Mouse (Mus musculus): ENCODE measurements at regions not wholly inside any gene's neighbourhood (a gene's known extent, or its start where the extent isn't known, plus 50 kb on each side); places are given as distances from the start of the nearest gene placed in this dataset.
A peak's percentile ranks its signal among the peaks of the same experiment; 100 is the strongest.

GRCm38 (mm10) chr12:110332616-110333154, 53.8 kb downstream of the Dio3 start:
- no peak overlapping the region for H3K9ac ChIP-seq (ENCODE audit: insufficient read depth, low read depth, low read length, poor library complexity, severe bottlenecking)
- no peak for TF ChIP-seq CHD2 (IDR thresholded peaks at IDR 0.05; ENCODE audit: low read depth, low read length)
- no peaks in the 10 kb centered on the region for H3K4me1 ChIP-seq (ENCODE audit: control insufficient read depth in 2 of 2, insufficient read depth in 2 of 2, low read length in 2 of 2, poor library complexity in 1 of 2)
- H3K9me3 ChIP-seq (ENCODE audit: control insufficient read depth, insufficient read depth, low read depth, low read length), result no peaks in the 10 kb centered on the region
- H3K27ac ChIP-seq (ENCODE audit: insufficient read depth, low read depth, low read length, poor library complexity, severe bottlenecking), result no peak overlapping the region
- no peak for DNase-seq (ENCODE audit: low read depth, low spot score)
- in situ Hi-C loops (cut with MboI; ENCODE audit: low sequenced_read_pairs in 2 of 2, unreplicated experiment in 2 of 2), result no loop called here
- no peak overlapping the region for H3K4me3 ChIP-seq (ENCODE audit: insufficient read depth in 1 of 2, low read depth in 1 of 2, low read length in 2 of 2, poor library complexity in 1 of 2, severe bottlenecking in 1 of 2)
- no peaks in the 10 kb centered on the region for H3K36me3 ChIP-seq (ENCODE audit: control insufficient read depth, insufficient read depth, low read length, poor library complexity, severe bottlenecking)

DNA sequence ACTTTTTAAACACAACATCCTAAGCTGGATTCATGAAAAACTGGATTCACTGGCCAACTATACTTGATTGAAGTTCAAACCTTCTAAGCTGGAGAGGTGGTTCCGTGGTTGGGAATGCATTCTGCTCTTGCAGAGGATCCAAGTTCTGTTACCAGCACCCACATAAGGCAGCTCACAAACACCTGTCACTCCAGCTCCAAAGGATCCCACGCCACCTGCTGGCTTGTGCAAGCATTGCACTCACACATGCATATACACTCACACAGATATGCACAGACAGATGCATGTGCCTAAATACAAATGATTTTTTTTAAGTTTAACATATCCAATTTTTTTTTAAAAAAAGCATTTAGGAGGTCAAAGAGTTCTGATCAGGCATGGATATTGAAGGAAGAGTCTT, 55.7 kb downstream of the Dio3 start:
- H3K36me3 ChIP-seq (ENCODE audit: control insufficient read depth, insufficient read depth, low read length, poor library complexity, severe bottlenecking), result no peaks in the 10 kb centered on the region
- TF ChIP-seq CHD2 (IDR thresholded peaks at IDR 0.05; ENCODE audit: low read depth, low read length) (no peak), ZNF384 (IDR thresholded peaks at IDR 0.05; ENCODE audit: low read depth, low read length) (no peak), MAFK (IDR thresholded peaks at IDR 0.05; ENCODE audit: insufficient read depth, low read depth, low read length) (no peak), ZC3H11A (IDR thresholded peaks at IDR 0.05; ENCODE audit: borderline replicate concordance, low read depth, low read length) (no peak)
- in situ Hi-C loops (cut with MboI; ENCODE audit: low sequenced_read_pairs in 2 of 2, unreplicated experiment in 2 of 2), result no loop called here
- no peaks in the 10 kb centered on the region for H3K4me1 ChIP-seq (ENCODE audit: control insufficient read depth in 2 of 2, insufficient read depth in 2 of 2, low read length in 2 of 2, poor library complexity in 1 of 2)
- no peak overlapping the region for H3K4me3 ChIP-seq (ENCODE audit: insufficient read depth in 1 of 2, low read depth in 1 of 2, low read length in 2 of 2, poor library complexity in 1 of 2, severe bottlenecking in 1 of 2)
- no peak overlapping the region for H3K9ac ChIP-seq (ENCODE audit: insufficient read depth, low read depth, low read length, poor library complexity, severe bottlenecking)
- DNase-seq (ENCODE audit: low read depth, low spot score), result no peak
- H3K27ac ChIP-seq (ENCODE audit: insufficient read depth, low read depth, low read length, poor library complexity, severe bottlenecking), result no peak overlapping the region
- no peaks in the 10 kb centered on the region for H3K9me3 ChIP-seq (ENCODE audit: control insufficient read depth, insufficient read depth, low read depth, low read length)

- TF ChIP-seq CHD2 (IDR thresholded peaks at IDR 0.05; ENCODE audit: low read depth, low read length), result no peak
- TF ChIP-seq ZNF384 (IDR thresholded peaks at IDR 0.05; ENCODE audit: low read depth, low read length), result no peak
- no peak for TF ChIP-seq ZC3H11A (IDR thresholded peaks at IDR 0.05; ENCODE audit: borderline replicate concordance, low read depth, low read length)
- TF ChIP-seq HCFC1 (IDR thresholded peaks at IDR 0.05; ENCODE audit: borderline replicate concordance, insufficient read depth, low read length), result no peak
- no peak for TF ChIP-seq MAFK (IDR thresholded peaks at IDR 0.05; ENCODE audit: insufficient read depth, low read depth, low read length)
- in situ Hi-C loops (cut with MboI; ENCODE audit: low sequenced_read_pairs in 2 of 2, unreplicated experiment in 2 of 2), result no loop called here
Observed at GRCm38 (mm10) chr12:110344280-110344827, 65.5 kb downstream of the Dio3 start.

DNA sequence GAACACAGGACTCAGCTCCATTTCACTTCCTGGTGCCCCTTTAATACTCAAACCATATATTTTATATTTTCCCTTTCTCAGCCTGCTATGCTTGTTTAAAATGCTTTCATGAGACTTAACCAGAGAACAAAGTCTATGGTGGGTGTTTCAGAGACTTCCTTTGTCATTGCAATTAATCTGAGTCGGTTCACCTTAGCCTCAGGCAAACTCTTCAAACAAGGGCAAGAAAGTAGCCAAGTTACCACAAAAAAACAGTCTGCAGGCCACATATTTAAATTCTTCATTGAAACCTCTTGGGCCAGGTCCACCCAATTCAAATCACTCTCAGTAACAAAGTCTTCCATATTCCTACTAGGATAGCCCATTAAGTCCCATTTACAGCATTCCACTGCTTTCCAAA, 70.8 kb downstream of the Dio3 start:
- in situ Hi-C loops (cut with MboI; ENCODE audit: low sequenced_read_pairs in 2 of 2, unreplicated experiment in 2 of 2), result no loop called here
- peaks cover 0 to 5% of the 10 kb centered on the region in 2 experiments; a peak in 1 of 4 replicates for H3K4me1 ChIP-seq (ENCODE audit: control insufficient read depth in 2 of 2, insufficient read depth in 2 of 2, low read length in 2 of 2, poor library complexity in 1 of 2)
- H3K9me3 ChIP-seq (ENCODE audit: control insufficient read depth, insufficient read depth, low read depth, low read length), result no peaks in the 10 kb centered on the region
- DNase-seq (ENCODE audit: low read depth, low spot score), result peak; percentile 78
- H3K9ac ChIP-seq (ENCODE audit: insufficient read depth, low read depth, low read length, poor library complexity, severe bottlenecking), result no peak overlapping the region
- no peaks in the 10 kb centered on the region for H3K36me3 ChIP-seq (ENCODE audit: control insufficient read depth, insufficient read depth, low read length, poor library complexity, severe bottlenecking)
- no peak overlapping the region for H3K4me3 ChIP-seq (ENCODE audit: insufficient read depth in 1 of 2, low read depth in 1 of 2, low read length in 2 of 2, poor library complexity in 1 of 2, severe bottlenecking in 1 of 2)
- H3K27ac ChIP-seq (ENCODE audit: insufficient read depth, low read depth, low read length, poor library complexity, severe bottlenecking), result peak overlapping the region; percentile 63; the same call in 1 of the 2 replicates
- no peak for TF ChIP-seq HCFC1 (IDR thresholded peaks at IDR 0.05; ENCODE audit: borderline replicate concordance, insufficient read depth, low read length)
- TF ChIP-seq CHD2 (IDR thresholded peaks at IDR 0.05; ENCODE audit: low read depth, low read length), result no peak
- no peak for TF ChIP-seq ZNF384 (IDR thresholded peaks at IDR 0.05; ENCODE audit: low read depth, low read length)
- no peak for TF ChIP-seq ZC3H11A (IDR thresholded peaks at IDR 0.05; ENCODE audit: borderline replicate concordance, low read depth, low read length)
- no peak for TF ChIP-seq MAFK (IDR thresholded peaks at IDR 0.05; ENCODE audit: insufficient read depth, low read depth, low read length)

More at GRCm38 (mm10) chr12:110344280-110344827, 65.5 kb downstream of the Dio3 start:
- no peaks in the 10 kb centered on the region for H3K9me3 ChIP-seq (ENCODE audit: control insufficient read depth, insufficient read depth, low read depth, low read length)
- no peaks in the 10 kb centered on the region for H3K36me3 ChIP-seq (ENCODE audit: control insufficient read depth, insufficient read depth, low read length, poor library complexity, severe bottlenecking)
- no peak overlapping the region for H3K9ac ChIP-seq (ENCODE audit: insufficient read depth, low read depth, low read length, poor library complexity, severe bottlenecking)
- DNase-seq (ENCODE audit: low read depth, low spot score), result no peak
- H3K27ac ChIP-seq (ENCODE audit: insufficient read depth, low read depth, low read length, poor library complexity, severe bottlenecking), result no peak overlapping the region
- H3K4me3 ChIP-seq (ENCODE audit: insufficient read depth in 1 of 2, low read depth in 1 of 2, low read length in 2 of 2, poor library complexity in 1 of 2, severe bottlenecking in 1 of 2), result no peak overlapping the region
- H3K4me1 ChIP-seq (ENCODE audit: control insufficient read depth in 2 of 2, insufficient read depth in 2 of 2, low read length in 2 of 2, poor library complexity in 1 of 2), result no peaks in the 10 kb centered on the region

- no peak overlapping the region for H3K27ac ChIP-seq (ENCODE audit: insufficient read depth, low read depth, low read length, poor library complexity, severe bottlenecking)
- no peak overlapping the region for H3K9ac ChIP-seq (ENCODE audit: insufficient read depth, low read depth, low read length, poor library complexity, severe bottlenecking)
- no peaks in the 10 kb centered on the region for H3K36me3 ChIP-seq (ENCODE audit: control insufficient read depth, insufficient read depth, low read length, poor library complexity, severe bottlenecking)
- H3K9me3 ChIP-seq (ENCODE audit: control insufficient read depth, insufficient read depth, low read depth, low read length), result no peaks in the 10 kb centered on the region
- H3K4me1 ChIP-seq (ENCODE audit: control insufficient read depth in 2 of 2, insufficient read depth in 2 of 2, low read length in 2 of 2, poor library complexity in 1 of 2), result no peaks in the 10 kb centered on the region
- TF ChIP-seq CHD2 (IDR thresholded peaks at IDR 0.05; ENCODE audit: low read depth, low read length) (no peak), ZC3H11A (IDR thresholded peaks at IDR 0.05; ENCODE audit: borderline replicate concordance, low read depth, low read length) (no peak), ZNF384 (IDR thresholded peaks at IDR 0.05; ENCODE audit: low read depth, low read length) (no peak), MAFK (IDR thresholded peaks at IDR 0.05; ENCODE audit: insufficient read depth, low read depth, low read length) (no peak), HCFC1 (IDR thresholded peaks at IDR 0.05; ENCODE audit: borderline replicate concordance, insufficient read depth, low read length) (no peak)
- H3K4me3 ChIP-seq (ENCODE audit: insufficient read depth in 1 of 2, low read depth in 1 of 2, low read length in 2 of 2, poor library complexity in 1 of 2, severe bottlenecking in 1 of 2), result no peak overlapping the region
- peak; percentile 54 for DNase-seq (ENCODE audit: low read depth, low spot score)
- in situ Hi-C loops (cut with MboI; ENCODE audit: low sequenced_read_pairs in 2 of 2, unreplicated experiment in 2 of 2), result no loop called here
Observed at GRCm38 (mm10) chr12:110355851-110356250, 77.0 kb downstream of the Dio3 start.
